Mouse (Mus musculus): ENCODE data around the gene Mgat5.

The Mgat5 gene

GRCm38 (mm10) chr1:127218182-127218581 lies 13.4 kb downstream of the Mgat5 start:
- DNase-seq: no peak

DNA sequence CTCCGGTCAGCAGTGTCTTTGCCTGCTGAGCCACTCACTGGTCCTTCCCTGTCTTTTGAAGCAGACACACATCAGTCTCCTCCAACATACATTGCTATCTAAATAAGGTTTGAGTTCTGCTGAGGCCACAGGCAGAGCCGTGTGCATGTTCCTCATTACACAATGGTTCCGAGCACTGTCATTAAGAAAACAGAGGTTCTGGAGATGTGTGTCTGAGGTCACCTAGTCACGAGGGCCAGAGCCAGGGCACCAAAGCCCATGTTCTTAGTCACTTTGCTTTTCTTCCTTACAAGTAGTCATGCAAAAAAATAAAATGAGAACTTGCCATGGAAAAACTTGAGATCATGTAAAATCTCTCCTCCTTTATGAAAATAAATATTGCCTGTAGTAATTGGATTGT lies 14.3 kb downstream of the Mgat5 start:
- DNase-seq: no peak

DNA sequence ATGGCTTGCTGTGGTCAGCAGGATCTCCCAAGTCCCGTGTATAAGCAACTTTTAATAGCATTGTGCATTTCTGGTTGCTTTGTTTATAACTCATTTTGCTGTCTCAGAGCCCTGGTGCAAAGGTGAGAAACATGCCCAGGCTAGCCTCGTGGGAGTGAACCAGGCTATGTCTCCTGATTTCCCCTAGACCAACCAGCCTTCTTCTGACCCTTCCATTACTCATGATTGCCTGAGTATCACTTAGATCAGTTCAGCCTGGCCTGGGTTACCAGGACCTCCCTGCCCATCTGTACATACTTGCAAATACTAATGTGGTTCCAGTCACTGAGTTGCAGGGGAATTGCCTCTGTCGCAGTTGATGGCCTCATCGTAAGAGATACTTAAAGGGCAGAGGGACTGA lies 14.8 kb downstream of the Mgat5 start:
- DNase-seq: no peak

GRCm38 (mm10) chr1:127221998-127222736 lies 17.4 kb downstream of the Mgat5 start:
- DNase-seq: no peak

GRCm38 (mm10) chr1:127225060-127225459 lies 20.2 kb downstream of the Mgat5 start:
- no peak for DNase-seq

GRCm38 (mm10) chr1:127229011-127229410 lies 24.2 kb downstream of the Mgat5 start:
- no peak for DNase-seq

- DNase-seq: no peak
These were observed 25.7 kb downstream of the Mgat5 start for GRCm38 (mm10) chr1:127230468-127230867.

DNA sequence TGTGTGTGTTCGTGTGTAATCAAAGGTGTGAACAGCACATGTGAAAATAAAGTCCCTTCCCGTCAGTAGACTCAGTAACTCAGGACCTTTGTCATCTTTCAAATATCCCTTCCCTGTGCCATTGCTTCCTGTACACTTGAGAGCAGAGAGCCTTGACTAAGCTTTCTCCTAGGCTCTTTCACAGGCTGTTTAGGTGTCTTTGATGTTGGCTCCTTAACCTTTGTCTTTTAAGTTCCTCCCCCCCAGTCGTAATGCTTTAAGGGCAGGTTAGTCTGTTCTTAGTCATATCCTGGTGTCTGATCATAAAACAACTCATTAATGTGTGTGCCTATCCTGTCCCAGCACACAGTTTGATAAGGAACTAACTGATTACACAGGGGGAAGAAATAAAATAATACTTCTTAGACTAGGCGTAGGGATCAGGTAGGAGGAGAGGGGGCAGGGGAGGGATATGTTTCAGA lies 28.4 kb downstream of the Mgat5 start:
- no peak for DNase-seq

- DNase-seq: no peak
These were observed 30.3 kb downstream of the Mgat5 start for GRCm38 (mm10) chr1:127235157-127235556.

DNA sequence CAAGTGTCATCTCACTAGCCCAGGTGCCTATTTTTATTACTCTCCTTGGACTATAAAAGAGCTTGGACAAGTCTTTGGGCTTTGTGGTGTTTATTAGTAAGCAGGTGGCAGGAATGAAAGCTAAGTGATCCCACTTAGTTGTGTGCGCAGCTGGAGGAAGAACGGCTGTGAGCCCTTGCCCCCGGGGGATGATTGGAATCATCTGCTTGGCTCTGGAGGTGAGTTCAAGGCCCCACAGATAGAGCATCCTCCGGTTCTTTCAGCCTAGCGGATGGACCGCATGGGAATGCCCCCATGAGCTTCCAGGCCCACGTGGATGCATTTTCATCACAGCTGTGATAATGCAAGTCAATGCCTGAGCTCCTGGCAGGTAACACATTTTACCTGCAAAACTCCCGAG lies 31.6 kb downstream of the Mgat5 start:
- DNase-seq: no peak

DNA sequence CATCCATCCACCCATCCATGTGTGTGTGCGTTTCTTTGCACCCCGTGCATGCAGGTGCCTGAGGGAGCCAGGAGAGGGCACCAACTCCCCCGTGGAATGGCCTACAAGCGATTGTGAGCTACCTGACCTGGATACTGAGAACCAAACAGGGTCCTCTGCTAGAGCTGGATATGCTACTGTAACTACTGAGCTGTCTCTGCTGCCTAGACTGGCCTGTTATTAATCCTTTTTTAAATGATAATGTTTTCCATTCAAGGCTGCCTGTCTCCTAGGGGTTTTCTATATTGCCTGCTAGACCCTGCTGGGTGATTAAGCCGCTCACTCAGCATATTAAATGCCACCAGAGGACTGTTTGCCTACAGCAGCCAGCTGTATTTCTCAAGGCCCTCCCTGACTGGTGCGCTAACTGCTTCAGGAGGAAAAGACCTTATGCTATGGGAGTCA lies 34.1 kb downstream of the Mgat5 start:
- DNase-seq: no peak

- no peak for DNase-seq
These were observed 35.1 kb downstream of the Mgat5 start for GRCm38 (mm10) chr1:127239914-127240313.

DNA sequence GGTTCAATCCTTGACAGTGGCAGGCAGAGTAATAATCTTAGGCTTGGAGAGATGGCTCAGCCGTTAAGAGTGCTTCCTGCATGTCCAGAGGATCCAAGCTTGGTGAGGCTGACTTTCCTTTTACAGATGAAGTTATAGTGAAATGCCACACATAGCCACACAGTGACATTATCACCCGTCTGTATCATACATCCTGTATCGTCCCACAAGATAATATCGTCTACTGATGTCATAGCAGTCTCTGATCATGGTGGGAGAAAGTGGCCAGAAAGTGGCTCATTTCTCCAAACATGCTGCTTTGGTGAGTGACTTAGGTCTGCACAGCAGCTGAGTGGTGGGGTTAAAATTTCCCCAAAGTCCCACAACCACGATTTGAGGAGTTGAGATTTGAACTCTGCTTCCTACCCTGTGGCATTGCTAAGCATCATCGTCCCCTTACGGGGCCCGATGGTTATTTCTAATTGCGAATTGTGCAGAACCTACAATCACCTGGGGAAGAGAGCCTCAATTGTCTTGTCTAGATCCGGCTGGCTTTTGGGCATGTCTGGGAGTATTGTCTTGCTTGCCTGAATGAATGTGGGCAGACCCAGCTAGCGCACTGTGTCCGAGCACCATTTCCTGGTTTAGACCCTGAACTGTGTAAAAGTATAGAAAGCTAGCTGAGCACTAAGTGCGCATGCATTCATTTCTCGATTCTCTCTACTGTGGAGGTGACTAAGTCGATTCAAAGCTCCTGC lies 37.5 kb downstream of the Mgat5 start:
- no peak for DNase-seq

DNA sequence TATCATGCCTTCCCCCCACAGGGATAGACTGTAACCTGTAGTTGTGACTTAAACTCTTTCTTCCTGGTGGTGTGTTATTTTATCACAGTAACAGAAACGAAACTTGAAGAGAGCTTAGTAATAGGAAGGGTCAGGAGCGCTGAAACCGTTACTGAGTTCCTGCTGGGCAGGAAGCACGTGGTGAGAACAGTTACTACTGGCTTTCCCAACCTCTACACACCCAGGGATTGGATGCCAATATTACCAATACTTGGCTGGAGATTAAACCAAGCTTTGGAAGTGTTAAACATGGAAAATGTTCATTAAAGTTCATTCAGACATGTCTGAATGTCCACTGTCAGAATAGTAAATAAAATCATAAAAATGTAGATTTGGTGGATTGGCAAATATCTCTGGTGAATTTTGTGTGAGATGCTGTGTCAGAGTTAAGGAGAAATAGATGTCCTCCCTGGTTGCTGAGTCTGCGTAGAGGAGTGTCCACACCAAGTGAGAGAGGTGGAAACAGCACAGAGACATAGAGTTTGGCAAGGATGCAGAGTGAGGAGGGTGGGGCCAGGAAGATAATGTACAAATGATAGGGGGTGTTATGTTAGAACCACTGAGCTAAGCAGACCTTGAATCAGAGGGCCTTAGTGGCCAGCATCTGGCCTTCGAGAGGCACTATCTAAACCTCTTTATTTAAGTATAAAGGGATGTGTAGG lies 38.2 kb downstream of the Mgat5 start:
- DNase-seq: no peak

DNA sequence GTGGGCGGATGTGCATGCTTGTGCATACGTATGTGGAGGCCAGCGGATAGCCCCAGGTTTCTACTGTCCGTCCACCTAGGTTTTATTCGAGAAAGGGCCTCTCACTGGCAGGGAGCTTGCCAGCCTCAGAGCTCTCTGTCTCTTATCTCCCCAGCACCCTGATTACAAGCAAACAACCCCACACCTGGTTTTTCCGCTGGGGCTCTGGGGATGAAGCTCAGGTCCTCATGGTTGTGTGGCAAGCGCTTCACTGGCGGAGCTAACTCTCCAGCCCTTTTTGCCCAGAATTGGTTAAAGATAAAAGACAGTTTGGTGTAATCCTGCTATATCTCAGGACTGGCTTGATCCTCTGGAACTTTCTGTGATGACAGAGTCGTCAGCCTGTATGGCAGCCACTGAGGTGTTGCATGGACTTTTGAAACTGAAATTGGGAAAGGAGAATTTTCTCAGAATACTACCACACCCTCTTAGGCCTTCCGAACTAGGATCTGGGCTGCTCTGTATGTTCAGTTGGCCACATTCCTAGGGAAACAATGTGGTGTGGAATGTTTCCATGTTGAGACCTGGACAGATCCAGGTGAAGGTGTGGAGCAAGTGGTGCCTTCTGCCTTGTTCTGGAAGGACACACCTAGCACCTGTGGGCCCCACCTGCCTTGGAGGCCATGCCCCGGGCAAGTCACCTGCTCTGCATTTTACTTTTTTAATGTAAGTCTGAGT lies 39.4 kb downstream of the Mgat5 start:
- DNase-seq: no peak

DNA sequence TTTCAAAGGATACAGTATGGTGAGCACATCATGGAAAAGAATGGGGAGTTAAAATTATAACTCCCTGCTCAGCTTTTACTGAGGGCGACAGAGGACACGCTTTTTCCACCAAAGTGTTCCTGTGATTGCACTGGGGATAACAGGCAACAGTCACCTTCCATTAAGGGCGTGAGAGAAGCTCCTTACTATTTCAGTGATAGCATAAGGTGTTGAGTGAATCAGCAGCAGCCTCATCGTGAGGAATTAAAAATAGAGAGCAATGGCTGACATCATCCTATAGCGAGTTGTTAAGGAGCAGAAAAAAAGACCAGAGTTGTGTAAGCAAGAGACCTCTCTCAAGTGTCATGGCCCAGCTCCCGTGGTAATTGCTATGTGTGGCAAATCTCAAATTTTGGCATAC lies 41.3 kb downstream of the Mgat5 start:
- no peak for DNase-seq

DNA sequence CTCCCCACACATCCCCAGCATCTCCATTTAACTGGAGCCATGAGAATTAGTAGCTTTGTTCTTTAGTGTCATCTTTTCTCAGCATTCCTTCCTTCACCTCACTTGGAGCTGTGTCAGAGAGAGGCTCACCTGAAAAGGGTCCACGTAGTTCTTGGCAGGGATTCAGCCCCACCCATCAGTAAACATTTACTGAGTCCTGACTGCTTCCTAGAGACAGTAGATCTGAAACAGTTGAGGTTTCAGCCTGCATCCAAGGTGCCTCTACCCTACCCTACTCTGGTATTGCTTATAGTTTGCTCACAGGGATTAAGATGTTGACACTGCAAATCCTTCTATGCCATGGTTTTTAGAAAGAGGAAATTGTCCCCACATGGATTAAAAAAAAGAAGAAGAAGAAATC lies 43.6 kb downstream of the Mgat5 start:
- DNase-seq: no peak

DNA sequence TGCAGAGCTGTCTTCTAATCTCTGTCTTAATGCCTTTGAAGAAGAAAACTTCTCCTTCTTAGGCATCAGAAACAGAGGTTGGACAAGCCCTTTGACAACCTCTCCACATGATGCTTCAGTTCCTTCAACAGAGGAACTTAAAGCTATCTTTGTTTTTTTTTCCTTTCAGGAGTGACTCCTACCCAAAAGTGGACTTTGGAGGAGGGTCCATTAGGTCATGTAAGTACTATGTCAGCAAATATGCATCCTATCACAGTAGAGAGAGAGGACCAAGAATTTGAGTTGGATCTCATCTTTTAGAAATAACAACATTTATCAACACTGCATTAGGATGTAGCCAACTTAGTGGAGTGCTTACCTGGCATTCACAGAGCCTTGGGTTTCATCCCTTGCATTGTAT lies 44.8 kb downstream of the Mgat5 start:
- DNase-seq: no peak

DNA sequence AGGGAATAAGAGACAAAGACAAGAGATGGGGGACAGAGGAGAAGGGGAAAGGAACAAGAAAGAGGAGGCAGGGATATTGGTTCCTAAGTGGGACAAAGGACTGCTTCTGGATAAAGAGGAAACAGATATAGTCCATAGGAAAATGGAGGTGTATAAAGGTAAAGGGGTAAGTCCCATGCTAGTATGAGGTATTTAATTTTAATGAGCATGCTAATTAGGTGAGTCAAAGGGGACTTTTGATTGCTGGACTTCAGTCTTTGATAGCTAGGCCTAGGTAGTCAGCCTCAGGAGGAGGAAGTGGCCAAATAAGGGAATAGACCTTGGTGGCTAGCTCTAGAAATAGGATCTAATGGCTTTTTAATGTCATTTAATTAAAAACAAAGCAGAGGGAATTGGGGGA lies 45.5 kb downstream of the Mgat5 start:
- no peak for DNase-seq

- no peak for DNase-seq
These were observed 46.9 kb downstream of the Mgat5 start for GRCm38 (mm10) chr1:127251751-127252150.

DNA sequence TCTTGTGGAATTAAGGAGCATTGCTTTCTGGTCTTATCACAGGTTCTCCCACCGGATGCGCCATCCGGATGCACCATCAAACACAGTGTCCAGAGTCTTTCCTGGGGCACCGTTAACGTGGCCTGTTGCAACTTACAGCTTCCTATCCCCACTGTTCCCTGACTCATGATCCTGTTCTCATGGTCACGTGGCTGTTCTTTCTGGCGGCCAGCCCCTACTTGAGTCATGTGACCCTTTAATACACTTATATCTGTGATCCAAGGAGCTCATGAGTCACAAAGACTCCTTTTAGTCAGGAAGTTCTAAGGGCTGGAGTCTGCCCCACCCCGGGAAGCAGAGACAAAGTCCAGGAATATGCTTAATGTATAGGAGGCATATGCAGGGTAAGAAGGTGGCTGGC lies 52.2 kb downstream of the Mgat5 start:
- DNase-seq: no peak

GRCm38 (mm10) chr1:127259669-127260068 lies 54.9 kb downstream of the Mgat5 start:
- no peak for DNase-seq

DNA sequence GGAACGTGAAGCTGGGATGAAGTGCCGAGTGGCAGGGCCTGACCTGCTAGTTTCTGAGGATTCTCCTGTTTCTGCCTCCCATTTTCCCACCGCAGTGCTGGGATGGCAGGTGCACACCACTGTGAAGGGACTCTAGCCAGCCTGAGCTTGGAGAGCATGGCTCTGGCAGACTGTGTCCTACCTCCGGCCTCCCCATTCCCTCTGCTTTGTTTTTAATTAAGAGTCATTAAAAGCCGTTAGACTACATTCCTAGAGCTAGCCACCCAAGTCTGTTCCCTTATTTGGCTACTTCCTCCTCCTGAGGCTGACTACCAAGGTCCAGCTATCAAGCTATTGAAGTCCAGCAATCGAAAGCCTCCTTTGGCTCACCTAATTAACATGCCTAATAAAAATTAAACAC lies 56.2 kb downstream of the Mgat5 start:
- DNase-seq: no peak
